Mouse (Mus musculus): ENCODE data around the gene Kpna7. TPM values are rescaled to one million over a fixed set of nuclear protein-coding genes. Genes with fewer than 3 reads are reported as not detected.
"Not testable (repeated sequence)": the region's sequence is repeated elsewhere in the genome, so short reads cannot be mapped to it uniquely, and the experiment has no call there.

The Kpna7 gene
- polyA plus RNA-seq, 1 experiment from 2014 or later: not detected

- Histone ChIP-seq H3K27me3 (no peaks in the 10 kb centered on the region), H3K9me3 (no peaks in the 10 kb centered on the region), H3K36me3 (peaks cover 98% of the 10 kb centered on the region), H3K27ac (no peak overlapping the region), H3K4me3 (no peak overlapping the region), H3K4me1 (no peaks in the 10 kb centered on the region), H3K9ac (no peak overlapping the region), H3K4me2 (replicated peaks) (no peak overlapping the region)
- 97% methylated on average over 9 of the region's 9 CpGs for WGBS
- ATAC-seq (ENCODE audit: low FRiP score, low read depth): no peak
These were observed 17.1 kb upstream of the Kpna7 start for GRCm38 (mm10) chr5:145100960-145101359.

- H3K4me2 ChIP-seq (replicated peaks): no peak overlapping the region
- H3K36me3 ChIP-seq: peaks cover 97% of the 10 kb centered on the region
- no peak overlapping the region for H3K4me3 ChIP-seq
- H3K27me3 ChIP-seq: no peaks in the 10 kb centered on the region
- no peak for ATAC-seq (ENCODE audit: low FRiP score, low read depth)
- H3K9me3 ChIP-seq: no peaks in the 10 kb centered on the region
- H3K4me1 ChIP-seq: no peaks in the 10 kb centered on the region
- WGBS: 91% methylated on average over 10 of the region's 10 CpGs
- H3K9ac ChIP-seq: no peak overlapping the region
- no peak overlapping the region for H3K27ac ChIP-seq
These were observed 14.6 kb upstream of the Kpna7 start for GRCm38 (mm10) chr5:145098340-145098821.

GRCm38 (mm10) chr5:145096195-145096594, 12.4 kb upstream of the Kpna7 start:
- H3K4me2 ChIP-seq (replicated peaks): no peak overlapping the region
- H3K36me3 ChIP-seq: peaks cover 96% of the 10 kb centered on the region
- no peaks in the 10 kb centered on the region for H3K4me1 ChIP-seq
- 87% methylated on average over 4 of the region's 4 CpGs for WGBS
- ATAC-seq (ENCODE audit: low FRiP score, low read depth): no peak
- no peak overlapping the region for H3K9ac ChIP-seq
- no peaks in the 10 kb centered on the region for H3K27me3 ChIP-seq
- H3K27ac ChIP-seq: no peak overlapping the region
- H3K4me3 ChIP-seq: no peak overlapping the region
- H3K9me3 ChIP-seq: no peaks in the 10 kb centered on the region

- peaks cover 4% of the 10 kb centered on the region for H3K4me1 ChIP-seq
- no peak overlapping the region for H3K4me2 ChIP-seq (replicated peaks)
- H3K36me3 ChIP-seq: peaks cover 56% of the 10 kb centered on the region
- H3K9ac ChIP-seq: no peak overlapping the region
- H3K4me3 ChIP-seq: no peak overlapping the region
- H3K9me3 ChIP-seq: no peaks in the 10 kb centered on the region
- 92% methylated on average over 3 of the region's 3 CpGs for WGBS
- no peak overlapping the region for H3K27ac ChIP-seq
- no peaks in the 10 kb centered on the region for H3K27me3 ChIP-seq
- ATAC-seq (ENCODE audit: low FRiP score, low read depth): no peak
These were observed 6.0 kb upstream of the Kpna7 start for GRCm38 (mm10) chr5:145089878-145090277.

- Histone ChIP-seq H3K9me3 (no peaks in the 10 kb centered on the region), H3K27me3 (no peaks in the 10 kb centered on the region), H3K9ac (no peak overlapping the region), H3K36me3 (peaks cover 40% of the 10 kb centered on the region), H3K4me1 (peaks cover 10% of the 10 kb centered on the region), H3K4me3 (no peak overlapping the region), H3K27ac (no peak overlapping the region), H3K4me2 (replicated peaks) (no peak overlapping the region)
- ATAC-seq (ENCODE audit: low FRiP score, low read depth): no peak
- 97% methylated on average over 2 of the region's 2 CpGs for WGBS
These were observed 4.4 kb upstream of the Kpna7 start for GRCm38 (mm10) chr5:145088186-145088585.

- Histone ChIP-seq H3K4me2 (replicated peaks) (peak overlapping the region; percentile 89), H3K9me3 (no peaks in the 10 kb centered on the region), H3K4me1 (peaks cover 10% of the 10 kb centered on the region), H3K36me3 (peaks cover 16% of the 10 kb centered on the region), H3K27ac (no peak overlapping the region), H3K27me3 (no peaks in the 10 kb centered on the region), H3K4me3 (peak overlapping the region; percentile 77), H3K9ac (peak overlapping the region; percentile 88)
- WGBS: 69% methylated on average over 2 of the region's 2 CpGs
- ATAC-seq (ENCODE audit: low FRiP score, low read depth): no peak
These were observed 992 bp upstream of the Kpna7 start for GRCm38 (mm10) chr5:145084822-145085221.

GRCm38 (mm10) chr5:145083201-145083600, 629 bp downstream of the Kpna7 start:
- H3K9me3 ChIP-seq, H3K27me3 ChIP-seq: not testable (repeated sequence)
- WGBS: 44% methylated on average over 6 of the region's 6 CpGs
- H3K27ac ChIP-seq: peak overlapping the region; percentile 75; the same call in 1 of the 2 replicates
- peaks cover 10% of the 10 kb centered on the region for H3K4me1 ChIP-seq
- 0 out of 2 replicates have a peak, but pooled peaks have one; percentile 43 for ATAC-seq (ENCODE audit: low FRiP score, low read depth)
- peak overlapping the region; percentile 88 for H3K9ac ChIP-seq
- H3K4me3 ChIP-seq: peak overlapping the region; percentile 77
- H3K4me2 ChIP-seq (replicated peaks): peak overlapping the region; percentile 89
- peaks cover 11% of the 10 kb centered on the region for H3K36me3 ChIP-seq

- H3K27ac ChIP-seq: no peak overlapping the region
- 88% methylated on average over 10 of the region's 10 CpGs for WGBS
- H3K4me3 ChIP-seq: no peak overlapping the region
- no peak for ATAC-seq (ENCODE audit: low FRiP score, low read depth)
- peaks cover 5% of the 10 kb centered on the region for H3K36me3 ChIP-seq
- no peaks in the 10 kb centered on the region for H3K27me3 ChIP-seq
- no peak overlapping the region for H3K4me2 ChIP-seq (replicated peaks)
- H3K9ac ChIP-seq: no peak overlapping the region
- H3K9me3 ChIP-seq: no peaks in the 10 kb centered on the region
- peaks cover 10% of the 10 kb centered on the region for H3K4me1 ChIP-seq
These were observed 1.8 kb downstream of the Kpna7 start for GRCm38 (mm10) chr5:145081866-145082613.

GRCm38 (mm10) chr5:145075081-145075480, 8.7 kb downstream of the Kpna7 start:
- Histone ChIP-seq H3K9ac (no peak overlapping the region), H3K4me3 (no peak overlapping the region), H3K4me1 (no peaks in the 10 kb centered on the region), H3K4me2 (replicated peaks) (no peak overlapping the region), H3K9me3 (no peaks in the 10 kb centered on the region), H3K27ac (no peak overlapping the region), H3K27me3 (no peaks in the 10 kb centered on the region), H3K36me3 (no peaks in the 10 kb centered on the region)
- no peak for ATAC-seq (ENCODE audit: low FRiP score, low read depth)
- 57% methylated on average over 3 of the region's 3 CpGs for whole genome bisulfite sequencing

GRCm38 (mm10) chr5:145071342-145071741, 12.5 kb downstream of the Kpna7 start:
- Histone ChIP-seq H3K9me3 (no peaks in the 10 kb centered on the region), H3K36me3 (no peaks in the 10 kb centered on the region), H3K27ac (no peak overlapping the region), H3K4me3 (no peak overlapping the region), H3K9ac (no peak overlapping the region), H3K27me3 (no peaks in the 10 kb centered on the region; the same call in 1 of the 2 replicates), H3K4me1 (no peaks in the 10 kb centered on the region), H3K4me2 (replicated peaks) (no peak overlapping the region)
- WGBS: 47% methylated on average over 6 of the region's 6 CpGs
- no peak for ATAC-seq (ENCODE audit: low FRiP score, low read depth)

GRCm38 (mm10) chr5:145069707-145070106, 14.1 kb downstream of the Kpna7 start:
- no peak for ATAC-seq (ENCODE audit: low FRiP score, low read depth)
- H3K27ac ChIP-seq: no peak overlapping the region
- H3K4me2 ChIP-seq (replicated peaks): no peak overlapping the region
- no peaks in the 10 kb centered on the region for H3K36me3 ChIP-seq
- H3K4me1 ChIP-seq: no peaks in the 10 kb centered on the region
- 2% methylated on average over 5 of the region's 5 CpGs for WGBS
- H3K27me3 ChIP-seq: no peaks in the 10 kb centered on the region; the same call in 1 of the 2 replicates
- H3K9me3 ChIP-seq: no peaks in the 10 kb centered on the region
- H3K4me3 ChIP-seq: no peak overlapping the region
- no peak overlapping the region for H3K9ac ChIP-seq

GRCm38 (mm10) chr5:145068863-145069262, 15.0 kb downstream of the Kpna7 start:
- Histone ChIP-seq H3K27ac (no peak overlapping the region), H3K9me3 (no peaks in the 10 kb centered on the region), H3K4me2 (replicated peaks) (no peak overlapping the region), H3K4me3 (no peak overlapping the region), H3K9ac (no peak overlapping the region), H3K36me3 (no peaks in the 10 kb centered on the region), H3K27me3 (no peaks in the 10 kb centered on the region; the same call in 1 of the 2 replicates), H3K4me1 (no peaks in the 10 kb centered on the region)
- ATAC-seq (ENCODE audit: low FRiP score, low read depth): no peak
- WGBS: 37% methylated on average over 3 of the region's 3 CpGs
